ENCODE assay signal across 27 mouse cellular contexts in genomic region chr7:126445104-126445815, GRCm38 (mm10). TPM values are rescaled to one million over a fixed set of nuclear protein-coding genes. Genes with fewer than 3 reads are reported as not detected.
DNase-seq lines count a peak whose midpoint lies in the region; ATAC-seq lines count a peak whose summit lies in the region.
"Had no signal": no experiment of that assay in that cellular context is flagged by ENCODE, and none has a peak within 500 bp of the region (broad histone marks: within the 10 kb centered on the region; RNA-seq: fewer than 3 reads in every experiment).

No protein-coding gene starts in this region.

- WGBS in kidney, embryonic 14.5 days: 92% methylated on average over 15 of the region's 15 CpGs

- H3K27ac ChIP-seq in kidney, embryonic 14.5 days (ENCODE audit: low read depth, low read length): no peak overlapping the region
- H3K27ac ChIP-seq: embryonic facial prominence, embryonic 12.5 days; embryonic facial prominence, embryonic 15.5 days; heart, adult 2 months; hindbrain, embryonic 12.5 days; hindbrain, embryonic 15.5 days; intestine, embryonic 15.5 days had no signal

- H3K36me3 ChIP-seq in kidney, embryonic 14.5 days (ENCODE audit: control insufficient read depth, insufficient read depth, low read length): peaks cover 37% of the 10 kb centered on the region

- no peak overlapping the region for H3K4me3 ChIP-seq in kidney, embryonic 14.5 days (ENCODE audit: low read length)
- H3K4me3 ChIP-seq: embryonic facial prominence, embryonic 12.5 days; embryonic facial prominence, embryonic 15.5 days; heart, adult 2 months; hindbrain, embryonic 12.5 days; hindbrain, embryonic 15.5 days; intestine, embryonic 15.5 days had no signal

- DNase-seq in gastrocnemius, postnatal 14 days: peak; percentile 17
- no peak for DNase-seq in gastrocnemius, postnatal 4 days (ENCODE audit: low spot score in 2 of 2)
- peak; percentile 36 for DNase-seq in testis, postnatal 10 days (ENCODE audit: low spot score)
- no peak for DNase-seq in testis, postnatal 14 days (ENCODE audit: low spot score)
- DNase-seq in skeletal muscle tissue, adult 2 months (ENCODE audit: low read depth, low spot score): peak; percentile 51
- DNase-seq: adrenal gland, adult 2 months; adrenal gland, postnatal 14 days; cerebellum, adult 11 months; cerebellum, adult 2 months; cerebellum, adult 9-11 months; cerebellum, postnatal 25 days; forebrain, postnatal 0 days; heart, adult 2 months had no signal

- no peak overlapping the region for H3K4me2 ChIP-seq in kidney, embryonic 14.5 days (replicated peaks; ENCODE audit: low read depth, low read length)
- H3K4me2 ChIP-seq: embryonic facial prominence, embryonic 12.5 days; embryonic facial prominence, embryonic 15.5 days; heart, embryonic 11.5 days; hindbrain, embryonic 12.5 days; hindbrain, embryonic 15.5 days; intestine, embryonic 15.5 days had no signal

- H3K4me1 ChIP-seq in kidney, embryonic 14.5 days (ENCODE audit: control insufficient read depth, insufficient read depth, low read length): no peaks in the 10 kb centered on the region
- H3K4me1 ChIP-seq: embryonic facial prominence, embryonic 12.5 days; embryonic facial prominence, embryonic 15.5 days; hindbrain, embryonic 12.5 days; hindbrain, embryonic 15.5 days; intestine, embryonic 15.5 days had no signal

- ATAC-seq in kidney, embryonic 14.5 days (ENCODE audit: low FRiP score, low TSS enrichment): no peak
- ATAC-seq: CD4-positive, CD25-positive, alpha-beta regulatory T cell, adult 4 months; forebrain, embryonic 14.5 days; forebrain, postnatal 0 days; intestine, embryonic 15.5 days had no signal

- no peaks in the 10 kb centered on the region for H3K27me3 ChIP-seq in kidney, embryonic 14.5 days (ENCODE audit: control insufficient read depth, insufficient read depth, low read length)
- H3K27me3 ChIP-seq: embryonic facial prominence, embryonic 12.5 days; embryonic facial prominence, embryonic 15.5 days; hindbrain, embryonic 12.5 days; hindbrain, embryonic 15.5 days; intestine, embryonic 15.5 days had no signal

- intact Hi-C loops in gastrocnemius, postnatal 14 days (cut with DNase I; ENCODE audit: low total_unique reads): no loop called here

- no peaks in the 10 kb centered on the region for H3K9me3 ChIP-seq in kidney, embryonic 14.5 days (ENCODE audit: control insufficient read depth, low read length)
- H3K9me3 ChIP-seq: embryonic facial prominence, embryonic 12.5 days; embryonic facial prominence, embryonic 15.5 days; hindbrain, embryonic 12.5 days; hindbrain, embryonic 15.5 days; intestine, embryonic 15.5 days had no signal

- no peak overlapping the region for H3K9ac ChIP-seq in kidney, embryonic 14.5 days (ENCODE audit: low read depth, low read length)
- H3K9ac ChIP-seq: embryonic facial prominence, embryonic 12.5 days; embryonic facial prominence, embryonic 15.5 days; forebrain, postnatal 0 days; hindbrain, embryonic 15.5 days; intestine, embryonic 15.5 days had no signal

RNA-seq across cellular contexts. Expression of gene Rabep2, which starts 16.7 kb away (rescaled TPM):
- total RNA-seq in gastrocnemius, postnatal 14 days (2021): 10 to 100 TPM; 12.1 to 12.7 TPM
- 10 to 100 TPM; 14.0 to 16.2 TPM for total RNA-seq in gastrocnemius, postnatal 4 days (2021)
- 24.8 and 30.5 TPM in 2 replicates for polyA plus RNA-seq in kidney, embryonic 14.5 days (2014; fragmentation: Nextera tagmentation; extraction: Ambion mirVana)

RNA-seq across cellular contexts. Expression of gene Atp2a1, which starts 17.6 kb away (rescaled TPM):
- over 10,000 TPM; 16,285 to 17,681 TPM for total RNA-seq in gastrocnemius, postnatal 14 days (2021)
- 1,000 to 10,000 TPM; 6,232 to 6,720 TPM for total RNA-seq in gastrocnemius, postnatal 4 days (2021)
- 1.3 and 1.6 TPM in 2 replicates for polyA plus RNA-seq in kidney, embryonic 14.5 days (2014; fragmentation: Nextera tagmentation; extraction: Ambion mirVana)
- total RNA-seq: adrenal gland, adult 2 months had no signal
- polyA plus RNA-seq: adrenal gland, adult 2 months; forebrain, embryonic 11.5 days had no signal

RNA-seq across cellular contexts. Expression of gene Sh2b1, which starts 30.0 kb away (rescaled TPM):
- total RNA-seq in gastrocnemius, postnatal 14 days (2021): 10 to 100 TPM; 47.1 to 47.6 TPM
- 10 to 100 TPM; 52.7 to 57.0 TPM for total RNA-seq in gastrocnemius, postnatal 4 days (2021)
- polyA plus RNA-seq in kidney, embryonic 14.5 days (2014; fragmentation: Nextera tagmentation; extraction: Ambion mirVana): 36.9 and 47.1 TPM in 2 replicates

RNA-seq across cellular contexts. Expression of gene Cd19, which starts 30.6 kb away (rescaled TPM):
- under 1 TPM in 1 of 2 experiments, not detected in 1; 0.08 TPM for total RNA-seq in gastrocnemius, postnatal 14 days (2021)
- under 1 TPM; 0.13 to 0.39 TPM for total RNA-seq in gastrocnemius, postnatal 4 days (2021)
- polyA plus RNA-seq in kidney, embryonic 14.5 days (2014; fragmentation: Nextera tagmentation; extraction: Ambion mirVana): not detected in 2 replicates
- total RNA-seq: hematopoietic stem cell, adult 5-6 weeks; MEL had no signal
- polyA plus RNA-seq: C2C12; embryonic facial prominence, embryonic 12.5 days; forebrain, embryonic 11.5 days; forebrain, embryonic 14.5 days; forebrain, postnatal 0 days; heart, embryonic 11.5 days; heart, embryonic 14.5 days; hindbrain, embryonic 12.5 days; intestine, embryonic 15.5 days had no signal

RNA-seq across cellular contexts. Expression of gene Tufm, which starts 41.9 kb away (rescaled TPM):
- total RNA-seq in gastrocnemius, postnatal 14 days (2021): 100 to 1,000 TPM; 117 to 146 TPM
- 100 to 1,000 TPM in 1 of 2 experiments, 10 to 100 TPM in 1; 97.3 to 127 TPM for total RNA-seq in gastrocnemius, postnatal 4 days (2021)
- 145 and 159 TPM in 2 replicates for polyA plus RNA-seq in kidney, embryonic 14.5 days (2014; fragmentation: Nextera tagmentation; extraction: Ambion mirVana)

Comparison
In these comparisons a context has a peak if more than half of its experiments do, and no peak if none do; other contexts are left out.
1. DNase-seq: peak in gastrocnemius, postnatal 14 days (single experiment), testis, postnatal 10 days (single experiment) and skeletal muscle tissue, adult 2 months (single experiment); none in gastrocnemius, postnatal 4 days (0 of 2) and testis, postnatal 14 days (single experiment).